Mouse (Mus musculus) thymus, postnatal 25 days (tissue): ENCODE data around the gene Cluap1.

Source experiments
- DNase-seq: peaks from one replicate; pipeline ENCODE4 v3.0.0; 2022

Cluap1 gene

GRCm38 (mm10) chr16:3908537-3909111 is at the start of gene Cluap1, which contains the start of gene 1700037C18Rik:
TSS of gene Cluap1 (plus strand) at chr16:3908801.
TSS of gene 1700037C18Rik (minus strand) at chr16:3908689.
- DNase-seq: peak; percentile 88

GRCm38 (mm10) chr16:3859254-3859653 is 49.3 kb upstream of the Cluap1 start:
- no peak for DNase-seq

- DNase-seq: no peak
Measured at GRCm38 (mm10) chr16:3871815-3872214, 36.8 kb upstream of the Cluap1 start.

- DNase-seq: peak; percentile 93
Measured at GRCm38 (mm10) chr16:3872216-3873047, 36.2 kb upstream of the Cluap1 start, which contains the start of gene Naa60. TSS of gene Naa60 (plus strand) at chr16:3872375.

- no peak for DNase-seq
Measured at GRCm38 (mm10) chr16:3876346-3876745, 32.3 kb upstream of the Cluap1 start.

- peak; percentile 95 for DNase-seq
Measured at GRCm38 (mm10) chr16:3884201-3885064, 24.2 kb upstream of the Cluap1 start, which contains the start of the genes Zfp597 and Gm20695. TSS of gene Zfp597 (minus strand) at chr16:3884561. TSS of gene Gm20695 (plus strand) at chr16:3884648.

GRCm38 (mm10) chr16:3885065-3885670 is 23.4 kb upstream of the Cluap1 start:
- no peak for DNase-seq

- DNase-seq: no peak
Measured at GRCm38 (mm10) chr16:3891621-3892295, 16.8 kb upstream of the Cluap1 start.

GRCm38 (mm10) chr16:3893739-3894138 is 14.9 kb upstream of the Cluap1 start:
- DNase-seq: no peak

- peak; percentile 47 for DNase-seq
Measured at GRCm38 (mm10) chr16:3895173-3895792, 13.3 kb upstream of the Cluap1 start.

GRCm38 (mm10) chr16:3896046-3896445 is 12.6 kb upstream of the Cluap1 start:
- no peak for DNase-seq

GRCm38 (mm10) chr16:3896553-3896952 is 12.0 kb upstream of the Cluap1 start:
- no peak for DNase-seq

- DNase-seq: no peak
Measured at GRCm38 (mm10) chr16:3907471-3907870, 1.1 kb upstream of the Cluap1 start.

GRCm38 (mm10) chr16:3909118-3909517 is 517 bp downstream of the Cluap1 start:
- DNase-seq: no peak

GRCm38 (mm10) chr16:3920756-3921155 is 12.2 kb downstream of the Cluap1 start:
- DNase-seq: no peak

- no peak for DNase-seq
Measured at GRCm38 (mm10) chr16:3923515-3923914, 14.9 kb downstream of the Cluap1 start.

GRCm38 (mm10) chr16:3923966-3924365 is 15.4 kb downstream of the Cluap1 start:
- no peak for DNase-seq

- no peak for DNase-seq
Measured at GRCm38 (mm10) chr16:3928582-3928981, 20.0 kb downstream of the Cluap1 start.

GRCm38 (mm10) chr16:3929151-3929550 is 20.6 kb downstream of the Cluap1 start:
- no peak for DNase-seq

GRCm38 (mm10) chr16:3933536-3933935 is 24.9 kb downstream of the Cluap1 start:
- no peak for DNase-seq

GRCm38 (mm10) chr16:3934091-3934490 is 25.5 kb downstream of the Cluap1 start:
- DNase-seq: no peak

GRCm38 (mm10) chr16:3934701-3935100 is 26.1 kb downstream of the Cluap1 start:
- no peak for DNase-seq
